Mouse (Mus musculus): ENCODE measurements around the gene Sobp. TPM values are rescaled to one million over a fixed set of nuclear protein-coding genes. Genes with fewer than 3 reads are reported as not detected.

Sobp gene
- total RNA-seq, 2 experiments from 2014 or later, result 79.9 to 91.3 TPM

DNA sequence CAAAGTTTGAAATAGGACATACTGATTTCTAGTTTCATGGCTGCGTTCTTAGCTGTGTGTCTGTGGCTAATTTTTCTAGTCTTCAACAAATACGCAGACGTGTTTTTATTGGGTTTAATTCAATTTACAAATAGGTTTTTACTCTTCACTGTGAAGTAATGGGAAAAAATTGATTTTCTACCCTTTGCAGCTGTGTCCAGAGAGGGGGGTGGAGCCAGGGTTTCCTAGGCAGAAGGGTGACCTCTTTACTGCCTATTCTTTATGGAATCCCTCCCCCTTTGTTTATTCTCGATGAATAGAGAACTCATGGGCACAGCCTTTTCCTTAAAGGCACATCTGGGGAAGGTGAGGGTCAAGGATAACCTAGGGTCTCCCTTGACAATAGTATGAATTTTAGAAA is 215.6 kb downstream of the Sobp start:
- DNase-seq (ENCODE audit: extremely low spot score in 1 of 2, low spot score in 1 of 2), result no peak

DNA sequence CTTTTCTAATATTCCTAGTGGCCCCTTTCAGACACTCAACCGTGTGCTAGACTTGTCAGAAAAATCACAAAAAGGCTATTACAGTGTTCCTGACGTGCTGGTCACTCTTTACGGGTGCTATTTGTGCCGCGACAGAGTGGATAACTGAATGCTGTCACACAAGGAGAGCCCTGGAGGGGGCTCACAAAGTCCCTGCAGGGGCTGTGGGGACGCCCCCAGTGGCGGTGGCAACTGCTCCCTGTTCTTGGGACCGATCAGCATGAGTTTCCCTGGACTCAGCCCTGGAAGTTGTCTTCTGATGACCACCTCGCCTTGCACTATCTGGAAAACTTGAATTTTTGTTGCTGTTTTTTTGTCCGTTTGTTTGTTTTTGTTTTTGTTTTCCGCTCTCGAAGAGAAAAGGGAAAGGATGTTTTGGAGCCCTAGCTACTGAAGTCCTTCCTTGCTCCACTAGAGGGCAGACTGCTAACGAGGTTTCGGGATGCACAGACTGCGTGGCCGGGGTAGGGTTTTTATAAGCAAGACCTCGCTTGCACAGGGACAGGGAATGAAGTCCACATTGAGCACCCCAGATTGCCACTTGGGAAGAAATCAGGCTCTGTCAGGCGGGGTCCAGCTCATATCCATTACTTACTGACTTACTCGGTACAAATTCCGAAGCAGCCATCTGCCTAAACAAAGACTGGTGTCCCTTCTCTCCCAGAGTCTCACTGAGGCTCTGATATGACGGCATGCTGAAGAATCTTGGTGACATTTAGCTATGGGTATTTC is 216.3 kb downstream of the Sobp start:
- peak; percentile 58 to 78 for DNase-seq (ENCODE audit: extremely low spot score in 1 of 2, low spot score in 1 of 2)

DNA sequence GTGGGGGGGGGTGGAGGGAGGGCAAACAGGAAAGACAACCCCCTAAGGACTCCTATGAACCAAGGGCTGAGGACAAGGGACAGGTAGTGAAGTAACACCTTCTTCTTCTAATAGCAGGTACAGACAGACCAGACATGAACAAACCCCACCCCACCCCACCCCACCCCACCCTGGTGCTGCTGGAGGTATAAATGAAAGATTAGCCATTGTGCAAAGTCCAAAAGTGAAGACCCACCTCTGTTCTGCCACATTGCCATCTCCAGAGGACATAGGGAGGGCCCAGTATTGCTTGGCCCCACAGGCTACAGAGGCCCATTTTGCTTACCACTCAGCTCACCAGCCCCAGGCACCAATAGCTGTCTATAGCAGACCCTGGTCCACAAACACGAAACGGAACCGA is 219.1 kb downstream of the Sobp start:
- no peak for DNase-seq (ENCODE audit: extremely low spot score in 1 of 2, low spot score in 1 of 2)

DNA sequence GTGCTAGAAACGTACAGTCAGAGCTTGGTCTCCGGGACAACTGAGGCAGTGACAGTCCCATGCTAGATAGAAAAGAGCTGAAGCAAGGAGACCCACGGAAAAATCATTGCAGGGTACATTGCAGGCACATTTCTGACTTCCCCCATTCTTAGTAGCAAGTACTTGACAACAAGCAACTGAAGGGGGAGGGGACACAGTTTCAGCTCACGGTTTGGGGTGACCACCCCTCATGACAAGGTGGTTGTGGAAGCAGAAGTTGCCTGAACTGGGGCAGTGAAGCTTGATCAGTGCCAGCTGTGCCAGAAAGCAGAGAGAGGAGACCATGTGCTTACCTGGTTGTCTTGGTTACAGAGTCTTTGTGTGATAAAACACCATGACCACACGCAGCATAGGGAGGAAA is 220.7 kb downstream of the Sobp start:
- no peak for DNase-seq (ENCODE audit: extremely low spot score in 1 of 2, low spot score in 1 of 2)

Other genes starting within 250 kb of the Sobp start
- 1 to 10 TPM; 1.5 to 1.7 TPM for gene 9030612E09Rik, start 174 bp upstream of the Sobp start, total RNA-seq (2021)
- 10 to 100 TPM; 15.4 to 16.2 TPM for gene Pdss2, start 47.0 kb upstream of the Sobp start, total RNA-seq (2021)

All from layer of hippocampus, postnatal 25 days (tissue).